Mouse (Mus musculus) heart, embryonic 14.5 days (tissue): ENCODE measurements at regions not wholly inside any gene's neighbourhood (a gene's known extent, or its start where the extent isn't known, plus 50 kb on each side); places are given as distances from the start of the nearest gene placed in this dataset.
A peak's percentile ranks its signal among the peaks of the same experiment; 100 is the strongest.

Source experiments
- ATAC-seq: fragments of 200-750 bp; cut with Nextera tagmentation; 2 replicates; pipeline ENCODE4 v1.8.0; 2017; ENCODE audit warnings: low read depth, moderate TSS enrichment; ENCODE audit not compliant: insufficient number of reproducible peaks, insufficient read depth, low FRiP score
- H3K27ac ChIP-seq, 2 experiments: fragments of 200-500 bp in 1 of 2; fragments of 300-500 bp in 1 of 2; sonication (generic) in 1 of 2; replicated peaks in 1 of 2; 2 replicates each; pipeline ENCODE4 v1.5.1; 2012 to 2014; ENCODE audit warnings: low read depth in 2 of 2, low read length in 2 of 2, control low read depth in 1 of 2, mild to moderate bottlenecking in 1 of 2, mixed read lengths in 1 of 2; ENCODE audit not compliant: control insufficient read depth in 1 of 2, insufficient read depth in 1 of 2
- H3K27me3 ChIP-seq: fragments of 300-500 bp; sonication (generic); 2 replicates; pipeline ENCODE4 v1.6.1; 2014; ENCODE audit warnings: mild to moderate bottlenecking, low read length, control low read depth; ENCODE audit not compliant: control insufficient read depth, insufficient read depth
- H3K36me3 ChIP-seq: fragments of 300-500 bp; sonication (generic); 2 replicates; pipeline ENCODE4 v1.6.1; 2014; ENCODE audit warnings: mild to moderate bottlenecking, control low read depth, low read length, mixed read lengths; ENCODE audit not compliant: control insufficient read depth, insufficient read depth
- H3K4me1 ChIP-seq, 2 experiments: fragments of 200-500 bp in 1 of 2; fragments of 300-500 bp in 1 of 2; sonication (generic) in 1 of 2; 2 replicates each; pipeline ENCODE4 v1.6.1; 2012 to 2014; ENCODE audit warnings: low read length in 2 of 2, control low read depth in 1 of 2, mixed read lengths in 1 of 2; ENCODE audit not compliant: control insufficient read depth in 2 of 2, insufficient read depth in 2 of 2
- H3K4me2 ChIP-seq: fragments of 300-500 bp; sonication (generic); 2 replicates; pipeline ENCODE4 v1.6.1; 2014; ENCODE audit warnings: mild to moderate bottlenecking, low read length
- H3K4me3 ChIP-seq, 2 experiments: fragments of 200-500 bp in 1 of 2; fragments of 300-500 bp in 1 of 2; sonication (generic) in 1 of 2; 2 replicates each; pipeline ENCODE4 v1.5.1; 2012 to 2014; ENCODE audit warnings: low read length in 2 of 2, mild to moderate bottlenecking in 2 of 2, control low read depth in 1 of 2, low read depth in 1 of 2, moderate library complexity in 1 of 2; ENCODE audit not compliant: control insufficient read depth in 1 of 2, insufficient read depth in 1 of 2
- H3K9ac ChIP-seq: fragments of 300-500 bp; sonication (generic); 2 replicates; pipeline ENCODE4 v1.6.1; 2014; ENCODE audit warnings: mild to moderate bottlenecking, low read length
- H3K9me3 ChIP-seq: fragments of 300-500 bp; sonication (generic); 2 replicates; pipeline ENCODE4 v1.6.1; 2016; ENCODE audit warnings: low read length, control low read depth; ENCODE audit not compliant: control insufficient read depth
- WGBS: fragments of 180-500 bp; shearing (Covaris S2); extraction: QIAGEN DNeasy Blood & Tissue Kit; methylation state at CpG from one replicate; pipeline ENCODE4 v1.1.7; 2014; 5-methylcytosine and 5-hydroxymethylcytosine counted together

DNA sequence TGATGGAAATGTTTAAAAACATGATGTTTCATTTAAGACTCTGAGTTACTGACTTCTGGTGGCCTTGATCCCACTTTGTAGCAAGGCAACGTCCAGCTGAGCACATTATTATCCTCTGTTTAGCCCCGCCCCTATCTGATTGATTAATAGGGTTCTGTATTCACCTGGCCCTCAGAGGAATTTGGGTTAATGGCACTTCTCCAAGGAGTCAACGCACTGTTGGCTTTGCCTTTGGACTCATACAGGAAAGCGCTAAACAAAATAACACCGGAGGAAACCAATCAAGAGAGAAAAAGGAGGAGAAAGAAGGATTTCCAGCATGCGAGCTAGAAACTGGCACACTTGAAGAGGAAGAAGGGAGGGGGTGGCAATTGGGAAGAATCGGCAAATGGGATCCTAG, 497.1 kb downstream of the Nedd1 start:
- Histone ChIP-seq H3K36me3 (no peaks in the 10 kb centered on the region), H3K4me2 (no peak overlapping the region), H3K9ac (no peak overlapping the region), H3K4me1 (no peaks in the 10 kb centered on the region), H3K27me3 (no peaks in the 10 kb centered on the region), H3K4me3 (no peak overlapping the region), H3K9me3 (no peaks in the 10 kb centered on the region), H3K27ac (no peak overlapping the region)
- no peak for ATAC-seq
- 83% methylated on average over 7 of the region's 7 CpGs for WGBS

DNA sequence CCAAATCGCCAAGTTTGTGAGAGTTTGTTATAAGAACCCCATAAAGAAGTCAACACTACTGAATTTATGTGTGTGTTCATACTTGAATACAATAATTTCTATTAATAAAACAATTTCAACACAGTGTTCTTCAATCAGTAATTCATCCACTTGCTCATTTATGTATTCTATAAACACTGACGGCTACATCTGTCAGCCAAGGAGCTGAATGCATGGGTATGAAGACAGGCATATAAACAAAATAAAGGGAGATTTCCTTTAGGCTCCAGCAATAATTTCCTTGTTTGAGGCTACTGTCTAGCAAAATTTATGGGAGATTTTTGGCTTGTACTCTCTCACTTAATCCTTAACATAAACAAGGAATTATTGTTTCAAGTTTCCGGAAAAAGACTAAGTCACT, 502.9 kb downstream of the Nedd1 start:
- no peaks in the 10 kb centered on the region for H3K9me3 ChIP-seq
- H3K27ac ChIP-seq = no peak overlapping the region
- WGBS = 74% methylated on average over 3 of the region's 3 CpGs
- H3K4me1 ChIP-seq = no peaks in the 10 kb centered on the region
- H3K9ac ChIP-seq = no peak overlapping the region
- no peaks in the 10 kb centered on the region for H3K36me3 ChIP-seq
- H3K27me3 ChIP-seq = no peaks in the 10 kb centered on the region
- H3K4me2 ChIP-seq = no peak overlapping the region
- no peak for ATAC-seq
- no peak overlapping the region for H3K4me3 ChIP-seq

DNA sequence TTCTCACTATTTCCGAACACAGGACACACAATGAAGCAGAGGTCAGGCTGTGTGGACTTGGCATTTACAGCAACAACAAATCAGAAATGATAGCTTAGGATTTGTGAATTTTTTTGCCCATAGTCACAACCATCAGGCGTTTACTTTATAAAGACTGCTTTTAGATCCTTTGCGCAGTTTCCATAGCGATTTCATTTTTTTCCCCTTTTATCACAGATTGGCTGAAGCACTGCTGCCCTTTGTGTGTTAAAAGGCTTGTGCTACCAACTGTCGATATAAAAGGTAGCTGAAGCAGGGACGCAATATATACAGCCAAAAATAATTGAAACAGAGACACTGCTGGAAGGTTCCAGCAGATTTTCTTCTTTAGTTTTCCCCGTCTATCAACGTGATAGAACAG, 551.4 kb downstream of the Nedd1 start:
- H3K4me1 ChIP-seq = no peaks in the 10 kb centered on the region
- H3K36me3 ChIP-seq = no peaks in the 10 kb centered on the region
- ATAC-seq = no peak
- H3K27ac ChIP-seq = no peak overlapping the region
- no peak overlapping the region for H3K9ac ChIP-seq
- no peak overlapping the region for H3K4me2 ChIP-seq
- WGBS = 78% methylated on average over 8 of the region's 8 CpGs
- no peaks in the 10 kb centered on the region for H3K27me3 ChIP-seq
- H3K4me3 ChIP-seq = no peak overlapping the region
- H3K9me3 ChIP-seq = no peaks in the 10 kb centered on the region

DNA sequence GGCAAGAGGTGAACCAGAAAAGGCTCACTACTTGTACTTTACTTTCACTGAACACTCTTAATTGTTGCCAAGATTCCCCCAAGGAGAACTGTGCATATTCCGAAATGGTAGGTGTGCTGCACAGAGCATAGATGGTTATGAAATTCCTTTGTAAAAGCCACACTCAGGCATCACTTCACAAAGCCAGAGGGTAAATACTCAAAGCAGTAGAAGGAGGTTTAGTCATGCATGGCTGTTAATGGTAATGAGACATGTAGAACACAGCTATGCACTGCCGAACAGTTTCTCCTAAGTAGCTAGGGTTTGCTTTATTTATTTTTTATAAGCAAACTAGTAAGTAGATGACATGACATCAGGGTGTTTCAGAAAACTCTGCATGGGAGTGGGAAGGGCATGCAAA, 556.2 kb downstream of the Nedd1 start:
- no peak overlapping the region for H3K4me3 ChIP-seq
- no peaks in the 10 kb centered on the region for H3K9me3 ChIP-seq
- no peak overlapping the region for H3K27ac ChIP-seq
- H3K4me2 ChIP-seq = no peak overlapping the region
- no peaks in the 10 kb centered on the region for H3K36me3 ChIP-seq
- H3K27me3 ChIP-seq = peaks cover 12% of the 10 kb centered on the region; the same call in 1 of the 2 replicates
- no peak overlapping the region for H3K9ac ChIP-seq
- 89% methylated on average over 2 of the region's 2 CpGs for WGBS
- ATAC-seq = no peak
- H3K4me1 ChIP-seq = peaks cover 0 to 9% of the 10 kb centered on the region in 2 experiments; a peak in 1 of 4 replicates

DNA sequence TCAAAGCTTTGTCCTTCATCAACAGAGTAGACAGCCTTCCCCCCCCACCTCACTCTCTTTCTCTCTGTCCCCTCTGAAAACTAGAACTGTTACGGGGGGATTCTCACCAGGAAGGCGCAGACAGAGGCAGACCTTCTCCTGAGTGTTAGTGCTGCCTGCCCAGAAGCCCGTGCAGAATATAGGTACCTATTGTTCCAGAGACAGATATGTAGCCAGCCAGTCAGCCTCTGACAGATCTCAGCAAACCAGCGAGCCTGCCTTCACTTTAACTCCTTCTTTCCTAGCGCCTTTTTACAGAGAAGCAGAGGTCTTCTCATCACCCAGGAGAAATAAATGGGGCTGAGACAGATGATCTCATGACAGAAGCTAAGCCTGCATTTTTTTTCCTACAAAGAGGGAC, 557.2 kb downstream of the Nedd1 start:
- no peak for ATAC-seq
- no peaks in the 10 kb centered on the region for H3K9me3 ChIP-seq
- H3K4me2 ChIP-seq = no peak overlapping the region
- peaks cover 0 to 9% of the 10 kb centered on the region in 2 experiments; a peak in 1 of 4 replicates for H3K4me1 ChIP-seq
- H3K9ac ChIP-seq = no peak overlapping the region
- WGBS = 15% methylated on average over 5 of the region's 5 CpGs
- no peaks in the 10 kb centered on the region for H3K36me3 ChIP-seq
- H3K27me3 ChIP-seq = peaks cover 12% of the 10 kb centered on the region; the same call in 1 of the 2 replicates
- H3K4me3 ChIP-seq = no peak overlapping the region
- no peak overlapping the region for H3K27ac ChIP-seq

DNA sequence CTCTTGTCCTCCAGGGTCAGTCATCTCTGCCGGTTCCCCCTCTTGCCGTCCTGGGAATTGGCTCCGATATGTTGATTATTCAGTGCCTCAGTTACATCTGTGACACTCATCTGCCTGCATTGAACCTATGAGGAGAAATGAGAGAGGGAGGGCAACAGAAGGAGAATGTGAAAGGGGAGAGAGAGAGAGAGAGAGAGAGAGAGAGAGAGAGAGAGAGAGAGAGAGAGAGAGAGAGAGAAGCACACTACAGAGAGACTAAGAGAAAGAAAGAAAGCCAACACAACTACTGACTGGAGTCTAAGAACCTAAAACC, 557.6 kb downstream of the Nedd1 start:
- Histone ChIP-seq H3K9ac (no peak overlapping the region), H3K27ac (no peak overlapping the region), H3K27me3 (peaks cover 12% of the 10 kb centered on the region; the same call in 1 of the 2 replicates), H3K4me2 (no peak overlapping the region), H3K4me1 (peaks cover 0 to 9% of the 10 kb centered on the region in 2 experiments; a peak in 1 of 4 replicates), H3K36me3 (no peaks in the 10 kb centered on the region), H3K4me3 (no peak overlapping the region), H3K9me3 (no peaks in the 10 kb centered on the region)
- 54% methylated on average over 3 of the region's 3 CpGs for WGBS
- no peak for ATAC-seq

DNA sequence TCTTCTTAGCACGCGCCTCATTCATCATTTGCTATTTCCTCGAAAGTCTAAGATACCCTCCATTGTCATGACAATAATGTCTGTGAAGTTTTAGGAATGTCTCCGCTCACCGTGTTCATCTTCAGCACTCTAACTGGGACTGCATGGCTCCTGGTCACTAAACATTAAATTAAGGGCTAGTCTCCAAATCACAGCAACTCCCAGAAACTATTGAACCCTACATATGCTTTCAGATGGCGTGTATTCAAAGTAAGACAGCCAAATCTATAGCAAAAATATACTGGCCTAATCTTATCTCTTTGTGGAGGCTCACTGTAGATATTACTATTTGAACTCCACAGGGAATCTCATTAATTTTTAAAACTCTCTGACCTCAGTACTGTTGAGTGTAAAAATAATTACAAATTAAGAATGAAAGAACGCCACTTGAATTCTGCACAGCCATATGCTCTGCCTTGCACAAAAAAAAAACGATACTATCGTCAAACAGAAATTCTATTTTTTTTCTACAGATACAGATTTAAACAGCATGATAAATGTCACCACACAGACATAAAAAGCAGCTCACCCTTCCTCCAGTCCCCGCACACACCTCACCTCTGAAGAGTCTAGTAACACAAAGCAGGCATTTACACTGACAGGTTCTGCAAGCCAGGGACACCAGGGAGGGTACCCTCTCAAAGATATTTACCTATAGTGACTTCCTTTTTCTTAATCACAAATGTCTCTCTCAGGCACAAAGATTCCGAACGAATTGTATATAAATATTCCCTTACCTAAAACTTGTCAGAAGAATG, 558.2 kb downstream of the Nedd1 start:
- ATAC-seq = no peak
- Histone ChIP-seq H3K4me2 (no peak overlapping the region), H3K9me3 (no peaks in the 10 kb centered on the region)

DNA sequence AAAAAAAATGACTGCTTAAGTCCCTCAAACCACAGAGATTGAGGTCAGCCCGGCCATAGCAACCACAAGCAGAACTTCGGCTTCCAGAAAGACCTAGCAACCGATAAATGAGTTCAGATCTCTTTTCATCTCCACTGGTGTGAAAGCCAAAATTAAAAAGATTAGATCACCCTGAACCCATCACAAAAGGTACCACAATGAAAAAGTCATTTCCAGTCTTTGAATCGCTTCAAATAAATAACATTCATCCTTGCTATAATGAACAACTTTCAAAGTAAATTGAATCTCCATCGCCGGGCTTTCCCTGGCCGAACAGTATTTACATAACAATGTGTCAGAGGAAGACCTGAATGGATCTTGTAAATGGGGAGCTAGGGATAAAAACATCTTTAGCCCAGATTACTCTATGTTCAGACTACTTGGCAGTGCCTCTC, 559.1 kb downstream of the Nedd1 start:
- Histone ChIP-seq H3K27me3 (peaks cover 12% of the 10 kb centered on the region; the same call in 1 of the 2 replicates), H3K4me1 (peaks cover 0 to 9% of the 10 kb centered on the region in 2 experiments; a peak in 1 of 4 replicates), H3K4me3 (peak overlapping the region in 1 of 2 experiments; percentile 42; a peak in 2 of 4 replicates), H3K9me3 (no peaks in the 10 kb centered on the region), H3K9ac (no peak overlapping the region), H3K27ac (no peak overlapping the region), H3K36me3 (no peaks in the 10 kb centered on the region), H3K4me2 (peak overlapping the region; percentile 72)
- ATAC-seq = no peak
- 23% methylated on average over 7 of the region's 7 CpGs for WGBS

More for the DNA sequence above, 558.2 kb downstream of the Nedd1 start:
- H3K4me1 ChIP-seq = peaks cover 0 to 9% of the 10 kb centered on the region in 2 experiments; a peak in 1 of 4 replicates
- peaks cover 12% of the 10 kb centered on the region; the same call in 1 of the 2 replicates for H3K27me3 ChIP-seq
- H3K27ac ChIP-seq = no peak overlapping the region
- no peak overlapping the region for H3K4me3 ChIP-seq
- no peaks in the 10 kb centered on the region for H3K36me3 ChIP-seq
- no peak overlapping the region for H3K9ac ChIP-seq
- 76% methylated on average over 12 of the region's 12 CpGs for WGBS
